Mouse (Mus musculus) MEL (cell line): Measurements from ENCODE around the gene Cxcr5. TPM values are rescaled to one million over a fixed set of nuclear protein-coding genes. Genes with fewer than 3 reads are reported as not detected.

Source experiments
- DNase-seq: peaks from one replicate; pipeline ENCODE4 v3.0.0; 2011; ENCODE audit warnings: low read depth, low spot score
- H3K27ac ChIP-seq: 2 replicates; pipeline ENCODE4 v1.5.1; 2012; ENCODE audit warnings: low read depth, mild to moderate bottlenecking, control low read depth, low read length, moderate library complexity; ENCODE audit not compliant: control insufficient read depth
- H3K27me3 ChIP-seq, 2 experiments: fragments of 150-350 bp in 1 of 2; sonication (generic) in 1 of 2; 2 replicates each; pipeline ENCODE4 v1.6.1; 2012; ENCODE audit warnings: low read length in 2 of 2, mild to moderate bottlenecking in 2 of 2, improper control_type of control experiment in 1 of 2, moderate library complexity in 1 of 2; ENCODE audit not compliant: insufficient read depth in 2 of 2, control insufficient read depth in 1 of 2
- H3K36me3 ChIP-seq, 2 experiments: 2 replicates each; pipeline ENCODE4 v1.6.1; 2012 to 2014; ENCODE audit warnings: low read length in 2 of 2, improper control_type of control experiment in 1 of 2, inconsistent platforms in 1 of 2, mild to moderate bottlenecking in 1 of 2; ENCODE audit not compliant: insufficient read depth in 2 of 2, control insufficient read depth in 1 of 2
- H3K4me1 ChIP-seq, 2 experiments: fragments of 150-350 bp in 1 of 2; sonication (generic) in 1 of 2; 2 replicates each; pipeline ENCODE4 v1.6.1; 2012; ENCODE audit warnings: low read length in 2 of 2, improper control_type of control experiment in 1 of 2, mild to moderate bottlenecking in 1 of 2; ENCODE audit not compliant: insufficient read depth in 2 of 2, control insufficient read depth in 1 of 2
- H3K4me3 ChIP-seq, 2 experiments: fragments of 150-350 bp in 1 of 2; sonication (generic) in 1 of 2; 2 replicates each; pipeline ENCODE4 v1.5.1; 2012; ENCODE audit warnings: low read depth in 2 of 2, low read length in 2 of 2, mild to moderate bottlenecking in 2 of 2, moderate library complexity in 2 of 2, control low read depth in 1 of 2, improper control_type of control experiment in 1 of 2; ENCODE audit not compliant: control insufficient read depth in 1 of 2, insufficient read depth in 1 of 2
- H3K79me2 ChIP-seq: 2 replicates; pipeline ENCODE4 v1.6.1; 2012; ENCODE audit warnings: mild to moderate bottlenecking, low read length, moderate library complexity; ENCODE audit not compliant: control insufficient read depth, poor library complexity, insufficient read depth
- H3K9ac ChIP-seq: 2 replicates; pipeline ENCODE4 v1.6.1; 2012; ENCODE audit warnings: low read depth, mild to moderate bottlenecking, control low read depth, low read length, moderate library complexity; ENCODE audit not compliant: control insufficient read depth, poor library complexity, severe bottlenecking
- H3K9me3 ChIP-seq: fragments of 150-350 bp; sonication (generic); replicated peaks from 2 replicates; pipeline ENCODE4 v1.6.1; 2012; ENCODE audit warnings: mild to moderate bottlenecking, low read length, improper control_type of control experiment, moderate library complexity; ENCODE audit not compliant: insufficient read depth
- BHLHE40 ChIP-seq: IDR thresholded peaks from 2 replicates; pipeline ENCODE4 v1.6.1; 2012; ENCODE audit warnings: low read depth, mild to moderate bottlenecking, inconsistent platforms, low read length, improper control_type of control experiment, borderline replicate concordance
- CHD2 ChIP-seq: IDR thresholded peaks from 2 replicates; pipeline ENCODE4 v1.6.1; 2011; ENCODE audit warnings: low read length, improper control_type of control experiment
- E2F4 ChIP-seq: IDR thresholded peaks from 2 replicates; pipeline ENCODE4 v1.6.1; 2011; ENCODE audit warnings: low read depth, low read length, improper control_type of control experiment, borderline replicate concordance
- ELF1 ChIP-seq: IDR thresholded peaks from 2 replicates; pipeline ENCODE4 v1.6.1; 2014; ENCODE audit warnings: low read depth, mild to moderate bottlenecking, inconsistent platforms, low read length, improper control_type of control experiment, moderate library complexity
- EP300 ChIP-seq, 2 experiments: IDR thresholded peaks; 2 replicates each; pipeline ENCODE4 v1.6.1; 2011; ENCODE audit warnings: improper control_type of control experiment in 2 of 2, low read length in 2 of 2, low read depth in 1 of 2, mild to moderate bottlenecking in 1 of 2
- ETS1 ChIP-seq: IDR thresholded peaks from 2 replicates; pipeline ENCODE4 v1.6.1; 2012; ENCODE audit warnings: low read depth, mild to moderate bottlenecking, inconsistent platforms, low read length, improper control_type of control experiment, moderate library complexity
- MAFK ChIP-seq: IDR thresholded peaks from 2 replicates; pipeline ENCODE4 v1.6.1; 2011; ENCODE audit warnings: low read depth, mild to moderate bottlenecking, low read length, improper control_type of control experiment, borderline replicate concordance
- MEF2A ChIP-seq: IDR thresholded peaks from 2 replicates; pipeline ENCODE4 v1.6.1; 2014; ENCODE audit warnings: low read depth, mild to moderate bottlenecking, inconsistent platforms, low read length, improper control_type of control experiment; ENCODE audit not compliant: poor library complexity, insufficient replicate concordance, severe bottlenecking; ENCODE audit errors: extremely low read depth
- MXI1 ChIP-seq: IDR thresholded peaks from 2 replicates; pipeline ENCODE4 v1.6.1; 2011; ENCODE audit warnings: mild to moderate bottlenecking, low read depth, low read length, improper control_type of control experiment
- MYB ChIP-seq: IDR thresholded peaks from 2 replicates; pipeline ENCODE4 v1.6.1; 2011; ENCODE audit warnings: mild to moderate bottlenecking, low read depth, low read length, improper control_type of control experiment
- POLR2A ChIP-seq, 2 experiments: IDR thresholded peaks; 2 replicates each; pipeline ENCODE4 v1.6.1; 2011 to 2012; ENCODE audit warnings: low read length in 2 of 2, mild to moderate bottlenecking in 2 of 2, control low read depth in 1 of 2, improper control_type of control experiment in 1 of 2, low read depth in 1 of 2, moderate library complexity in 1 of 2; ENCODE audit not compliant: control insufficient read depth in 1 of 2, insufficient read depth in 1 of 2, poor library complexity in 1 of 2
- POLR2AphosphoS2 ChIP-seq: IDR thresholded peaks from 2 replicates; pipeline ENCODE4 v1.6.1; 2011; ENCODE audit warnings: low read length, improper control_type of control experiment
- RAD21 ChIP-seq: IDR thresholded peaks from 2 replicates; pipeline ENCODE4 v1.6.1; 2011; ENCODE audit warnings: mild to moderate bottlenecking, low read depth, low read length, improper control_type of control experiment
- RCOR1 ChIP-seq: IDR thresholded peaks from 2 replicates; pipeline ENCODE4 v1.6.1; 2012; ENCODE audit warnings: low read depth, mild to moderate bottlenecking, inconsistent platforms, low read length, improper control_type of control experiment
- SIN3A ChIP-seq: IDR thresholded peaks from 2 replicates; pipeline ENCODE4 v1.6.1; 2012; ENCODE audit warnings: low read length, improper control_type of control experiment, inconsistent platforms
- TAL1 ChIP-seq: IDR thresholded peaks from 2 replicates; pipeline ENCODE4 v1.6.1; 2012; ENCODE audit warnings: mild to moderate bottlenecking, inconsistent platforms, low read length, moderate library complexity, mixed read lengths
- TCF12 ChIP-seq: IDR thresholded peaks from 2 replicates; pipeline ENCODE4 v1.6.1; 2014; ENCODE audit warnings: low read depth, mild to moderate bottlenecking, inconsistent platforms, low read length, improper control_type of control experiment, moderate library complexity
- USF2 ChIP-seq, 2 experiments: IDR thresholded peaks; 2 replicates each; pipeline ENCODE4 v1.6.1; 2011 to 2012; ENCODE audit warnings: improper control_type of control experiment in 2 of 2, low read length in 2 of 2, borderline replicate concordance in 1 of 2, inconsistent platforms in 1 of 2, low read depth in 1 of 2, mild to moderate bottlenecking in 1 of 2; ENCODE audit not compliant: insufficient read depth in 1 of 2
- ZMIZ1 ChIP-seq: IDR thresholded peaks from 2 replicates; pipeline ENCODE4 v1.6.1; 2012; ENCODE audit warnings: low read depth, mild to moderate bottlenecking, inconsistent platforms, low read length, improper control_type of control experiment, moderate library complexity
- polyA plus RNA-seq, 2 experiments: library from polyadenylated mRNA; stranded (reverse) in 1 of 2; unstranded in 1 of 2; fragments of >175 nt in 1 of 2; fragments of >200 nt in 1 of 2; gene quantifications; 2 replicates each; pipeline versions ENCODE4 v1.2.1 to v1.2.4; 2012; ENCODE audit warnings: low replicate concordance in 2 of 2, low read depth in 1 of 2; ENCODE audit not compliant: insufficient read length in 2 of 2, insufficient read depth in 1 of 2, missing spikeins in 1 of 2
- total RNA-seq: library from RNA; depleted of rRNA; stranded (reverse); fragments of 300-350 nt; gene quantifications from 2 replicates; pipeline ENCODE4 v1.2.3, GENCODE M21; 2012

Cxcr5 gene
- total and polyA plus RNA-seq, 3 experiments, result 0.18 TPM; not detected in 2

- peak; percentile 68 for DNase-seq
- Histone ChIP-seq H3K9me3 (no peaks in the 10 kb centered on the region), H3K4me1 (peaks cover 5 to 15% of the 10 kb centered on the region in 2 experiments; a peak in 3 of 4 replicates), H3K79me2 (no peaks in the 10 kb centered on the region), H3K27me3 (no peaks in the 10 kb centered on the region), H3K4me3 (no peak overlapping the region), H3K27ac (no peak overlapping the region), H3K36me3 (peaks cover 0 to 14% of the 10 kb centered on the region in 2 experiments; a peak in 2 of 4 replicates), H3K9ac (no peak overlapping the region)
- TF ChIP-seq BHLHE40 (no peak), MXI1 (no peak), ETS1 (no peak), CHD2 (no peak), RAD21 (no peak), TCF12 (no peak), E2F4 (no peak), EP300 (IDR thresholded peaks at IDR 0.05; ENCODE audit: low read depth in 1 of 2, low read length in 2 of 2) (no peak), MEF2A (no peak), ELF1 (no peak), SIN3A (no peak), USF2 (IDR thresholded peaks at IDR 0.05; ENCODE audit: borderline replicate concordance in 1 of 2, insufficient read depth in 1 of 2, low read depth in 1 of 2, low read length in 2 of 2) (no peak), POLR2A (IDR thresholded peaks at IDR 0.05; ENCODE audit: control insufficient read depth in 1 of 2, insufficient read depth in 1 of 2, low read depth in 1 of 2, low read length in 2 of 2, poor library complexity in 1 of 2) (no peak), ZMIZ1 (no peak), MAFK (no peak), TAL1 (no peak), MYB (no peak)
Measured at GRCm38 (mm10) chr9:44582390-44582789, 20.7 kb upstream of the Cxcr5 start.

- H3K27me3 ChIP-seq, result no peaks in the 10 kb centered on the region
- TF ChIP-seq POLR2A (IDR thresholded peaks at IDR 0.05; ENCODE audit: control insufficient read depth in 1 of 2, insufficient read depth in 1 of 2, low read depth in 1 of 2, low read length in 2 of 2, poor library complexity in 1 of 2) (no peak), USF2 (IDR thresholded peaks at IDR 0.05; ENCODE audit: borderline replicate concordance in 1 of 2, insufficient read depth in 1 of 2, low read depth in 1 of 2, low read length in 2 of 2) (no peak), POLR2AphosphoS2 (no peak), ETS1 (no peak), TCF12 (no peak), RCOR1 (no peak)
- H3K36me3 ChIP-seq, result peaks cover 0 to 12% of the 10 kb centered on the region in 2 experiments; a peak in 2 of 4 replicates
- H3K4me1 ChIP-seq, result peaks cover 5 to 11% of the 10 kb centered on the region in 2 experiments; a peak in 3 of 4 replicates
- H3K27ac ChIP-seq, result no peak overlapping the region
- H3K4me3 ChIP-seq, result no peak overlapping the region
- DNase-seq, result no peak
- H3K9me3 ChIP-seq, result no peaks in the 10 kb centered on the region
- H3K79me2 ChIP-seq, result no peaks in the 10 kb centered on the region
- no peak overlapping the region for H3K9ac ChIP-seq
Measured at GRCm38 (mm10) chr9:44581423-44581822, 19.7 kb upstream of the Cxcr5 start.
